Mouse (Mus musculus) limb, embryonic 10.5 days (tissue): ENCODE measurements at regions not wholly inside any gene's neighbourhood (a gene's known extent, or its start where the extent isn't known, plus 50 kb on each side); places are given as distances from the start of the nearest gene placed in this dataset.

Experiments
- DNase-seq: peaks from one replicate; pipeline ENCODE4 v3.0.0-alpha.2; 2017; ENCODE audit warnings: low spot score
- H3K27ac ChIP-seq: fragments of 300-500 bp; sonication (generic); 2 replicates; pipeline ENCODE4 v1.5.1; 2016; ENCODE audit warnings: mild to moderate bottlenecking
- H3K27me3 ChIP-seq: fragments of 300-500 bp; sonication (generic); 2 replicates; pipeline ENCODE4 v1.6.1; 2016; ENCODE audit warnings: low read depth, mild to moderate bottlenecking; ENCODE audit not compliant: poor library complexity, severe bottlenecking
- H3K36me3 ChIP-seq: fragments of 300-500 bp; sonication (generic); 2 replicates; pipeline ENCODE4 v1.6.1; 2016; ENCODE audit warnings: mild to moderate bottlenecking, moderate library complexity
- H3K4me1 ChIP-seq: fragments of 300-500 bp; sonication (generic); 2 replicates; pipeline ENCODE4 v1.6.1; 2016
- H3K4me3 ChIP-seq: fragments of 300-500 bp; sonication (generic); 2 replicates; pipeline ENCODE4 v1.5.1; 2016; ENCODE audit warnings: mild to moderate bottlenecking, moderate library complexity
- H3K9me3 ChIP-seq: fragments of 300-500 bp; sonication (generic); replicated peaks from 2 replicates; pipeline ENCODE4 v1.6.1; 2016; ENCODE audit warnings: mild to moderate bottlenecking
- WGBS: fragments of 180-500 bp; shearing (Covaris S2); methylation state at CpG from one replicate; pipeline ENCODE4 v1.1.7; 2016; 5-methylcytosine and 5-hydroxymethylcytosine counted together

- Histone ChIP-seq H3K36me3 (no peaks in the 10 kb centered on the region), H3K27me3 (no peaks in the 10 kb centered on the region), H3K9me3 (no peaks in the 10 kb centered on the region), H3K4me1 (no peaks in the 10 kb centered on the region), H3K27ac (no peak overlapping the region), H3K4me3 (no peak overlapping the region)
- DNase-seq = no peak
- WGBS = 73% methylated on average over 12 of the region's 12 CpGs
Measured at GRCm38 (mm10) chr11:43998046-43998725, 97.2 kb upstream of the Adra1b start.

- H3K27ac ChIP-seq = no peak overlapping the region
- no peak overlapping the region for H3K4me3 ChIP-seq
- H3K27me3 ChIP-seq = no peaks in the 10 kb centered on the region
- H3K9me3 ChIP-seq = no peaks in the 10 kb centered on the region
- no peaks in the 10 kb centered on the region for H3K36me3 ChIP-seq
- 92% methylated on average over 4 of the region's 4 CpGs for WGBS
- no peak for DNase-seq
- no peaks in the 10 kb centered on the region for H3K4me1 ChIP-seq
Measured at GRCm38 (mm10) chr11:44000056-44000455, 99.0 kb upstream of the Adra1b start.

GRCm38 (mm10) chr11:44001843-44002589, 101.0 kb upstream of the Adra1b start:
- Histone ChIP-seq H3K36me3 (no peaks in the 10 kb centered on the region), H3K27me3 (no peaks in the 10 kb centered on the region), H3K9me3 (no peaks in the 10 kb centered on the region), H3K27ac (no peak overlapping the region), H3K4me1 (no peaks in the 10 kb centered on the region), H3K4me3 (no peak overlapping the region)
- DNase-seq = no peak
- 88% methylated on average over 7 of the region's 7 CpGs for WGBS

- Histone ChIP-seq H3K36me3 (no peaks in the 10 kb centered on the region), H3K4me1 (no peaks in the 10 kb centered on the region), H3K4me3 (no peak overlapping the region), H3K27me3 (no peaks in the 10 kb centered on the region), H3K9me3 (no peaks in the 10 kb centered on the region), H3K27ac (no peak overlapping the region)
- 74% methylated on average over 6 of the region's 6 CpGs for WGBS
- no peak for DNase-seq
Measured at GRCm38 (mm10) chr11:44002716-44003522, 101.9 kb upstream of the Adra1b start.

GRCm38 (mm10) chr11:44007526-44008040, 106.6 kb upstream of the Adra1b start:
- H3K4me3 ChIP-seq = no peak overlapping the region
- H3K36me3 ChIP-seq = no peaks in the 10 kb centered on the region
- H3K27me3 ChIP-seq = no peaks in the 10 kb centered on the region
- H3K9me3 ChIP-seq = no peaks in the 10 kb centered on the region
- 88% methylated on average over 5 of the region's 5 CpGs for WGBS
- H3K4me1 ChIP-seq = no peaks in the 10 kb centered on the region
- no peak for DNase-seq
- no peak overlapping the region for H3K27ac ChIP-seq

GRCm38 (mm10) chr11:44012314-44012713, 111.3 kb upstream of the Adra1b start:
- H3K4me1 ChIP-seq = peaks cover 10% of the 10 kb centered on the region
- no peaks in the 10 kb centered on the region for H3K36me3 ChIP-seq
- WGBS = 92% methylated on average over 5 of the region's 5 CpGs
- H3K27me3 ChIP-seq = no peaks in the 10 kb centered on the region
- H3K27ac ChIP-seq = no peak overlapping the region
- DNase-seq = no peak
- H3K9me3 ChIP-seq = no peaks in the 10 kb centered on the region
- no peak overlapping the region for H3K4me3 ChIP-seq

- Histone ChIP-seq H3K27ac (no peak overlapping the region), H3K4me3 (no peak overlapping the region), H3K4me1 (peaks cover 10% of the 10 kb centered on the region), H3K9me3 (no peaks in the 10 kb centered on the region), H3K27me3 (no peaks in the 10 kb centered on the region), H3K36me3 (no peaks in the 10 kb centered on the region)
- no peak for DNase-seq
- WGBS = 43% methylated on average over 1 of the region's 1 CpGs
Measured at GRCm38 (mm10) chr11:44013841-44014240, 112.8 kb upstream of the Adra1b start.

GRCm38 (mm10) chr11:44021638-44022037, 120.6 kb upstream of the Adra1b start:
- Histone ChIP-seq H3K4me3 (no peak overlapping the region), H3K27me3 (no peaks in the 10 kb centered on the region), H3K27ac (no peak overlapping the region), H3K4me1 (no peaks in the 10 kb centered on the region), H3K36me3 (no peaks in the 10 kb centered on the region), H3K9me3 (no peaks in the 10 kb centered on the region)
- WGBS = 81% methylated on average over 4 of the region's 4 CpGs
- DNase-seq = no peak

GRCm38 (mm10) chr11:44027046-44027445, 126.0 kb upstream of the Adra1b start:
- 78% methylated on average over 3 of the region's 3 CpGs for WGBS
- DNase-seq = no peak
- H3K27me3 ChIP-seq = no peaks in the 10 kb centered on the region
- no peaks in the 10 kb centered on the region for H3K9me3 ChIP-seq
- H3K4me1 ChIP-seq = no peaks in the 10 kb centered on the region
- H3K27ac ChIP-seq = no peak overlapping the region
- H3K36me3 ChIP-seq = no peaks in the 10 kb centered on the region
- H3K4me3 ChIP-seq = no peak overlapping the region

- Histone ChIP-seq H3K4me1 (no peaks in the 10 kb centered on the region), H3K27me3 (no peaks in the 10 kb centered on the region), H3K4me3 (no peak overlapping the region), H3K27ac (no peak overlapping the region), H3K36me3 (no peaks in the 10 kb centered on the region), H3K9me3 (no peaks in the 10 kb centered on the region)
- WGBS = 51% methylated on average over 2 of the region's 2 CpGs
- no peak for DNase-seq
Measured at GRCm38 (mm10) chr11:44046083-44046482, 145.1 kb upstream of the Adra1b start.

- Histone ChIP-seq H3K27ac (no peak overlapping the region), H3K4me1 (no peaks in the 10 kb centered on the region)
- WGBS = 87% methylated on average over 5 of the region's 5 CpGs
Measured at GRCm38 (mm10) chr11:44049253-44049976, 148.4 kb upstream of the Adra1b start.

GRCm38 (mm10) chr11:44052481-44052880, 151.5 kb upstream of the Adra1b start:
- H3K27me3 ChIP-seq = no peaks in the 10 kb centered on the region
- H3K27ac ChIP-seq = no peak overlapping the region
- H3K36me3 ChIP-seq = no peaks in the 10 kb centered on the region
- no peak for DNase-seq
- WGBS = 84% methylated on average over 5 of the region's 5 CpGs
- H3K4me3 ChIP-seq = no peak overlapping the region
- no peaks in the 10 kb centered on the region for H3K9me3 ChIP-seq
- H3K4me1 ChIP-seq = no peaks in the 10 kb centered on the region

More at GRCm38 (mm10) chr11:44049253-44049976, 148.4 kb upstream of the Adra1b start:
- DNase-seq = no peak
- H3K36me3 ChIP-seq = no peaks in the 10 kb centered on the region
- H3K9me3 ChIP-seq = no peaks in the 10 kb centered on the region
- H3K4me3 ChIP-seq = no peak overlapping the region
- no peaks in the 10 kb centered on the region for H3K27me3 ChIP-seq
